Mouse (Mus musculus) stomach, postnatal 0 days (tissue): ENCODE measurements at regions not wholly inside any gene's neighbourhood (a gene's known extent, or its start where the extent isn't known, plus 50 kb on each side); places are given as distances from the start of the nearest gene placed in this dataset.

Source experiments
- ATAC-seq: fragments of 200-750 bp; cut with Nextera tagmentation; 2 replicates; pipeline ENCODE4 v1.8.0; 2017; ENCODE audit not compliant: low FRiP score, low TSS enrichment
- DNase-seq: peaks from one replicate; pipeline ENCODE4 v3.0.0-alpha.2; 2016; ENCODE audit warnings: low spot score
- H3K27ac ChIP-seq: fragments of 300-500 bp; sonication (generic); replicated peaks from 2 replicates; pipeline ENCODE4 v1.5.1; 2014; ENCODE audit warnings: mild to moderate bottlenecking, control low read depth
- H3K27me3 ChIP-seq: fragments of 300-500 bp; sonication (generic); 2 replicates; pipeline ENCODE4 v1.6.1; 2014; ENCODE audit warnings: low read length; ENCODE audit not compliant: control insufficient read depth, insufficient read depth
- H3K36me3 ChIP-seq: fragments of 300-500 bp; sonication (generic); 2 replicates; pipeline ENCODE4 v1.6.1; 2014; ENCODE audit warnings: low read length, mixed read lengths; ENCODE audit not compliant: control insufficient read depth, insufficient read depth
- H3K4me1 ChIP-seq: fragments of 300-500 bp; sonication (generic); replicated peaks from 2 replicates; pipeline ENCODE4 v1.6.1; 2014; ENCODE audit warnings: antibody characterized with exemption; ENCODE audit not compliant: control insufficient read depth, insufficient read depth
- H3K4me2 ChIP-seq: fragments of 300-500 bp; sonication (generic); replicated peaks from 2 replicates; pipeline ENCODE4 v1.6.1; 2014; ENCODE audit warnings: low read depth, mild to moderate bottlenecking, control low read depth, moderate library complexity
- H3K4me3 ChIP-seq: fragments of 300-500 bp; sonication (generic); 2 replicates; pipeline ENCODE4 v1.5.1; 2014; ENCODE audit warnings: low read depth, low read length, control low read depth
- H3K9ac ChIP-seq: fragments of 300-500 bp; sonication (generic); 2 replicates; pipeline ENCODE4 v1.6.1; 2014; ENCODE audit warnings: mild to moderate bottlenecking, low read length, control low read depth, mixed read lengths
- H3K9me3 ChIP-seq: fragments of 300-500 bp; sonication (generic); 2 replicates; pipeline ENCODE4 v1.6.1; 2016; ENCODE audit warnings: low read length; ENCODE audit not compliant: control insufficient read depth
- CTCF ChIP-seq: IDR thresholded peaks from 2 replicates; pipeline ENCODE4 v1.5.1; 2016; ENCODE audit warnings: antibody characterized with exemption, low read depth, mild to moderate bottlenecking, moderate library complexity
- EP300 ChIP-seq: optimal IDR thresholded peaks from 2 replicates; pipeline ENCODE3; 2016; ENCODE audit warnings: antibody characterized with exemption
- WGBS: fragments of 180-500 bp; shearing (Covaris S2); extraction: QIAGEN DNeasy Blood & Tissue Kit; methylation state at CpG from one replicate; pipeline ENCODE4 v1.1.7; 2014; 5-methylcytosine and 5-hydroxymethylcytosine counted together

DNA sequence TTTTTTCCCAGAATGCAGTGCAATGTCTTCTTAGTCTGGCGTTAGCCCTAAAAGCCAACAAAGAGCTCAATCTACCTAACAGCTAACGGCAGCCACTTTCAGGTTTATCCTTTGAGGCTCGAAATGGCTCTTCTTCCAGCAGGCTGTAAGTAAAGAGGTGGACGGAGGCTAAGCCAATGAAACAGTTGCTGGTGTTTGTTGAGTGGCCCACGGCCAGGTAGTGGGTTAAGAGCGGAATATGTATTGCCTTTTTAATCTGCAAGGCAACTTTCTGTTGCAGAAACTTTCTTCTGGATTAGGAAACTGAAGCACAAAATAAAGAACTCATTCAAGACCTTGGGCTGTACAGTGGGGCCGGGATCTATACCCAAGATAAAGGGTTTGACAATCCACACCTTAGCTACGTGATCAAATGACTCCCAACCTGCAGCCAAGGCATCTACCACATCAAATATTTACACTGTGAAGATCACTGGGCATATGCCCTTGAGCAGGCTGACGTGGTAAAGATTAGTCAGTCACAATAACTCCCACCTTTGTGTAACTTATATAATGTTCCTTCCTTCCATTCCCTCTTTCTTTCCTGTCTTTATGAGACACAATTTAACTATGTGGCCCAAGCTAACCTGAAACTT is 62.3 kb upstream of the Peli2 start:
- no peak overlapping the region for H3K4me3 ChIP-seq
- no peak overlapping the region for H3K4me2 ChIP-seq
- no peaks in the 10 kb centered on the region for H3K9me3 ChIP-seq
- no peaks in the 10 kb centered on the region for H3K27me3 ChIP-seq
- H3K36me3 ChIP-seq, result no peaks in the 10 kb centered on the region
- peak; percentile 38 for DNase-seq
- TF ChIP-seq EP300 (no peak), CTCF (no peak)
- no peak overlapping the region for H3K9ac ChIP-seq
- WGBS, result 53% methylated on average over 9 of the region's 9 CpGs
- ATAC-seq, result peak; percentile 77; the same call in 1 of the 2 replicates
- no peak overlapping the region for H3K27ac ChIP-seq
- no peaks in the 10 kb centered on the region for H3K4me1 ChIP-seq

DNA sequence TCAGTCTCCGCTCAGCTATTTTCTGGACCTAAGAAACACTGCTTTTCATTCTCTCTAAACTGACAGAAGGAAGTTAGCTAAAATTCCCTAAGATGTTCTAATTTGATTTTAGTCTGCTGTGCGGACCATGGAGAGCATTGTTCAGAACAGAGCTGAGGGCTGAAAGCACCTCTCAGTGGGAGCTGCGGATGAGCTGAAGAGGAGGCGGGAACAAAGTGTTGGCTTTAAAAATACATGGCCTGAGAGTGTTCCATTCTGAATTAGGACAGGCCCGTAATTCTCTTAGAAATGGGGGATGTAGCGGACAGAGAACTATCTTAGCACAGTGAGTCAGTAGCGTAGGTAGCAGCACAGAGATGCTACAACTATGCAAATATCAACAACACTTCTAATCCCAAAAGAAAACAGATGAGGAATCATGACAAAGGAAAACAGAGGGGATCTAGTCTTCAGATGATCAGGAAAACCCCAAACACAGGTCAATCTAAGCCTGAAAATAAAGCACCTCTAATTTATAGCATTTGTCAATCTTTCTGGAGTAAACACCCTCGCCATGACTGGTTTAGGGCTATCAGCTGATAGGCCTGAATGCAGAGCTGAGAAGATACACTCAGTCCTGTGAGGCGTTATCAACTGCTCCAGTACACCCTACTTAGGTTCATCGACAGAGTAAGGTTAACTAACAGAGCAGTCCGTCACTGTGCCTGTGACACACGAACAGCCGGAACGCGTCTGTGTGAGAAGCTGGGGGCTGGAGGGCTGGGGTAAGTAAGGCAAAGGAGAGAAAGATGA is 60.8 kb upstream of the Peli2 start:
- Histone ChIP-seq H3K9ac (no peak overlapping the region), H3K4me3 (no peak overlapping the region), H3K27me3 (no peaks in the 10 kb centered on the region), H3K4me1 (no peaks in the 10 kb centered on the region), H3K9me3 (no peaks in the 10 kb centered on the region), H3K4me2 (no peak overlapping the region), H3K36me3 (no peaks in the 10 kb centered on the region), H3K27ac (no peak overlapping the region)
- no peak for ATAC-seq
- DNase-seq, result no peak
- TF ChIP-seq CTCF (no peak), EP300 (no peak)
- 77% methylated on average over 15 of the region's 15 CpGs for WGBS

DNA sequence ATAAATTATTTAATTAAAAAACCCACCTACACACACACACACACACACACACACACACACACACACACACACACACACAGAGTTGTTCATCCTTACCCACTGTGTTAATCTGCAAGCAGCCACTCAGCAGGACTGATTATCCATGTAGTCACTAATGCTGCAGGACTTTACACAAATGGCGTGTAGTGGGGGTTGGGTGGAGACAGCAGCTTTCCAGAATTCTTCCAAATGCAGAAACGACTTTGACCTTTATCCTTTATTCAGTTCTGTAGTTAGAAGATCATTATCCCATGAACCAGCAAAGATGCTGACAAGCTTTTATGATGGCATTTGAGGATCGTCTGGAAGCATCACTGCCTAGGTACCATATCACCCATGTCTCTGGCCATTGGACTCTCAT is 52.0 kb upstream of the Peli2 start:
- H3K36me3 ChIP-seq, result no peaks in the 10 kb centered on the region
- no peaks in the 10 kb centered on the region for H3K9me3 ChIP-seq
- no peaks in the 10 kb centered on the region for H3K27me3 ChIP-seq
- H3K9ac ChIP-seq, result no peak overlapping the region
- no peaks in the 10 kb centered on the region for H3K4me1 ChIP-seq
- no peak for TF ChIP-seq CTCF
- TF ChIP-seq EP300, result no peak
- H3K4me3 ChIP-seq, result no peak overlapping the region
- no peak overlapping the region for H3K27ac ChIP-seq
- WGBS, result 66% methylated on average over 3 of the region's 3 CpGs
- DNase-seq (no peak), ATAC-seq (no peak)
- H3K4me2 ChIP-seq, result no peak overlapping the region
